Mouse (Mus musculus) intestine, postnatal 0 days (tissue): ENCODE results near the gene 4930453N24Rik. TPM values are rescaled to one million over a fixed set of nuclear protein-coding genes. Genes with fewer than 3 reads are reported as not detected.
A peak's percentile ranks its signal among the peaks of the same experiment; 100 is the strongest.

Source experiments
- ATAC-seq: fragments of 200-750 bp; cut with Nextera tagmentation; 2 replicates; pipeline ENCODE4 v1.8.0; 2017; ENCODE audit warnings: mild to moderate bottlenecking, moderate TSS enrichment, moderate library complexity
- H3K27ac ChIP-seq: fragments of 300-500 bp; sonication (generic); 2 replicates; pipeline ENCODE4 v1.5.1; 2014; ENCODE audit warnings: mild to moderate bottlenecking, low read depth, low read length, moderate library complexity
- H3K27me3 ChIP-seq: fragments of 300-500 bp; sonication (generic); replicated peaks from 2 replicates; pipeline ENCODE4 v1.6.1; 2014; ENCODE audit warnings: low read length, mixed read lengths; ENCODE audit not compliant: control insufficient read depth, insufficient read depth
- H3K36me3 ChIP-seq: fragments of 300-500 bp; sonication (generic); 2 replicates; pipeline ENCODE4 v1.6.1; 2014; ENCODE audit warnings: mild to moderate bottlenecking, moderate library complexity; ENCODE audit not compliant: control insufficient read depth, insufficient read depth
- H3K4me1 ChIP-seq: fragments of 300-500 bp; sonication (generic); replicated peaks from 2 replicates; pipeline ENCODE4 v1.6.1; 2014; ENCODE audit warnings: antibody characterized with exemption, low read length, mixed read lengths; ENCODE audit not compliant: control insufficient read depth, insufficient read depth
- H3K4me2 ChIP-seq: fragments of 300-500 bp; sonication (generic); replicated peaks from 2 replicates; pipeline ENCODE4 v1.6.1; 2014; ENCODE audit warnings: low read depth, mild to moderate bottlenecking, moderate library complexity
- H3K4me3 ChIP-seq: fragments of 300-500 bp; sonication (generic); 2 replicates; pipeline ENCODE4 v1.5.1; 2014; ENCODE audit warnings: low read depth, low read length
- H3K9ac ChIP-seq: fragments of 300-500 bp; sonication (generic); 2 replicates; pipeline ENCODE4 v1.6.1; 2014; ENCODE audit warnings: mild to moderate bottlenecking, low read depth, low read length
- H3K9me3 ChIP-seq: fragments of 300-500 bp; sonication (generic); 2 replicates; pipeline ENCODE4 v1.6.1; 2016; ENCODE audit warnings: mixed run types; ENCODE audit not compliant: control insufficient read depth
- CTCF ChIP-seq: sonication (generic); IDR thresholded peaks from 2 replicates; pipeline ENCODE4 v1.5.1; 2016; ENCODE audit warnings: low read depth, mild to moderate bottlenecking, control low read depth, antibody characterized with exemption, moderate library complexity
- WGBS: fragments of 180-500 bp; shearing (Covaris S2); extraction: QIAGEN DNeasy Blood & Tissue Kit; methylation state at CpG from one replicate; pipeline ENCODE4 v1.1.7; 2014; 5-methylcytosine and 5-hydroxymethylcytosine counted together
- polyA plus RNA-seq: library from polyadenylated mRNA; unstranded; fragments of >200 nt; fragmentation: Nextera tagmentation; extraction: Ambion mirVana; gene quantifications from 2 replicates; pipeline ENCODE4 v1.2.1, GENCODE M21; 2015

Gene 4930453N24Rik
- 13.7 and 15.1 TPM in 2 replicates for polyA plus RNA-seq

DNA sequence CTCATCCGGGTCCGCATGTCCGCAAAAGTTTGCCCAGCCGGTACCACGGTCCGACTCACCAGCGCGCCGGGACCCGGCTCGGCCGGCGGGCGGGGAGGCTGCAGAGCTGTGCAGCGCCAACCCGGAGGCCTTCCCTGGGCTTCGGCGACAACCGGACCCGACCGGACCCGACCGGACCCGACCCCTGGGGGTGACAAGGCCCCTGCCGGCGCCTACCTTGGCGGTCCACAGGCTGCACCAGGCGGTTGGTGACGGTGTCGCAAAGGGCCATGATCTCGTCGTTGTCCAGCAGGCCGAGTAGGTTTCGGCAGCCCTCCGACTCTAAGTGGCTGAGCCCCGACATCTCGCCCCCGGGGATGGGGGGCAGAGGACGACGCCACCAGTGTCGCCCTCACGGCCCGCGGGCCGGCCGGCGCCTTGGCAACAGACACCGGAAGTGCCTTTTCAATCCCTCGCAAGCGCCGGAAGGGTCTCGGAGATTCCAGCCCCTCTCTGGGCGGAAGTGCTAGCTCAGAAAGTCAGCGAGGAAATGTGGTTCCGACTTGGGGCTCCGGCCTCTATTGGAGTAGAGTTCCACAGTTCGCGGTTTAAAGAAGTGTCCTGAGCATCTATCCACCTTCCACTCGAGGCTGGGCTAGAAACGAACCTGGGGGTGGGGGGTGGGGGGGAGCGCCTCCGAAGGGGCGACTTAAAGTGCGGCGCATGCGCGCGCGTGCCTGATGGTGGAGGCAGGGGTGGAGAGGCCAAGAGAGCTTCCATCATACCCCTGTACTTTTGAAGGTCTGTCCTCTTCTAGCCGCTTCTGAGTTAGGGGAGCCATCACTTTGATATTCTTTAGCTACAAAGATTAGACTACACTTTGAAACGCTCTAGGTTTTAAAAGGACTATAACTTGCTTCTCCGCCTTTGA lies at the start of gene 4930453N24Rik:
4930453N24Rik (minus strand) TSS at position 641 of the 910 bp plus-strand sequence.
- no peaks in the 10 kb centered on the region for H3K27me3 ChIP-seq

DNA sequence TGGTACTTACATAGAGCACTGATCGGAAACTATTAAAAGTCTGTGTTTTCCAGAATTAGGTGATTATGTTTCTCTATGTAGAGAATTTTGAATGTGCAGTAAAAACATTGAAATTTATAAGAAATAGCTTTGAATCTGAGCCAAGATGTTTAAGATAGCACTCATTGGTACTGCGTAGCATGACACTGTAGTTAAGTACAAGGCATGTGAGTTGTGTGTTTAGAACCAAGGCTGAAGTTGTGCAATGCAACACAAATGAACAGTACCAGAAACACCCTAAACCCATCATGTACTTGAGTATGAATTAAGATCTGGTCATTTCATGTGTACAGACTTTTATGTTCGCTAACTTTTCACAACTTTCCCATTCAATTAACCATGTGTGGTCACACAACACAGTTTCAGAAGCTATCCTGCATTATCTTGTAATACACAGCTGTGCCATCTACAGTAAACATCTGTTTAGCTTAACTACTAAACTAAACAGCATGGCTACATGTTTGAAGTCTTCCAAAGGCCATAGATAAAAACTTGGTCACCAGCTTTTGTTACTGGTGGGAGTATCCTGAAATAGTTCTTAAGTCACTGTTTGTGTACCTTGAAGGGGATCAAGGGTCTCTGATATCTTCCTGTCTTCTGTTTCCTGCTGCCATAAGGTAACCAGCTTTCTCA lies 46.3 kb upstream of the 4930453N24Rik start:
- ATAC-seq, result no peak
- no peak overlapping the region for H3K9ac ChIP-seq
- H3K4me2 ChIP-seq, result no peak overlapping the region
- H3K27me3 ChIP-seq, result no peaks in the 10 kb centered on the region
- H3K9me3 ChIP-seq, result no peaks in the 10 kb centered on the region
- 93% methylated on average over 3 of the region's 3 CpGs for WGBS
- H3K4me3 ChIP-seq, result no peak overlapping the region
- TF ChIP-seq CTCF, result no peak
- H3K4me1 ChIP-seq, result no peaks in the 10 kb centered on the region
- H3K36me3 ChIP-seq, result peaks cover 4% of the 10 kb centered on the region
- H3K27ac ChIP-seq, result no peak overlapping the region

More for the DNA sequence above, at the start of gene 4930453N24Rik:
- Histone ChIP-seq H3K9me3 (no peaks in the 10 kb centered on the region), H3K9ac (peak within 1 kb of the TSS; percentile 83), H3K27ac (peak within 1 kb of the TSS; percentile 51), H3K4me1 (no peaks in the 10 kb centered on the region), H3K4me2 (peak within 1 kb of the TSS; percentile 68), H3K36me3 (peaks cover 8% of the 10 kb centered on the region; the same call in 1 of the 2 replicates), H3K4me3 (peak within 1 kb of the TSS; percentile 89)
- ATAC-seq, result peak; percentile 95
- 2% methylated on average over 72 of the region's 72 CpGs for WGBS
- peak; percentile 15; the same call in 1 of the 2 replicates for TF ChIP-seq CTCF

DNA sequence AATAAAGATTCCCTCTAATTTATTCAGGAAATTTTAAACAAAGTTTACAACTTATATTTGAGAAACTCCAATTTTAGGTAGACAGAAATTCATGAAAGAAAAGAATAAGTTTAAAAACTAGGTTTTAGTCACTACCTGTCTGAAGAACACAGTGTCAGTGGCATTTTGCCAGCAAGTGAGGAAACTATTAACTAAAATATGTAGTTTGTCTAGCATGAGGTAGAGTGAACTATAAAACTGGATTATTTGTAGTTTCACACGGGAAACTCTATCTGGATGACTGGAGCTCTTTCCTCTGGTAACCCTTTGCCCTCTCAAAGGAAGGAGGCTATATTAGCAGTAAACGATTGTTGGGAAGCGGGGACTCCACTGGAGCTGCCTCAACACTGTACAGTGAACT lies 32.1 kb upstream of the 4930453N24Rik start:
- Histone ChIP-seq H3K9ac (no peak overlapping the region), H3K4me3 (no peak overlapping the region), H3K27me3 (no peaks in the 10 kb centered on the region), H3K27ac (no peak overlapping the region), H3K36me3 (no peaks in the 10 kb centered on the region), H3K9me3 (no peaks in the 10 kb centered on the region), H3K4me2 (no peak overlapping the region), H3K4me1 (no peaks in the 10 kb centered on the region)
- WGBS, result 33% methylated on average over 3 of the region's 3 CpGs
- no peak for ATAC-seq
- TF ChIP-seq CTCF, result no peak

DNA sequence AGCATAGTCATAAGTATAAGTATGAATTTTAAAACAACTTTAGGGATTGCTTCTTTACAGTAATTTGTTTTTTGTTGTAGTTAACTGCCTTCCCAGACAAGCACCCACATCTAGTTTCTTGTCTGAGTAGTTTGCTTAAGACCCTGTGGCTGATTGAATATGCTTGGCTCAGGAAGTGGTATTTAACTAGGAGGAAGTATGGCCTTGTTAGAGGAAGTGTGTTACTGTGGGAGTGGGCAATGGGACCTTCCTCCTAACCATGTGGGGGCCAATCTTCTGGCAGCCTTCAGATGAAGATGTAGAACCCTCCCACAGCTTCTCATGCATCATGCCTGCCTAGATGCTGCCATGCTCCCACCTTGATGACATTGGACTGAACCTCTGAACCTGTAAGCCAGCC lies 30.7 kb upstream of the 4930453N24Rik start:
- H3K36me3 ChIP-seq, result no peaks in the 10 kb centered on the region
- ATAC-seq, result no peak
- no peak for TF ChIP-seq CTCF
- H3K4me3 ChIP-seq, result no peak overlapping the region
- H3K4me2 ChIP-seq, result no peak overlapping the region
- H3K9ac ChIP-seq, result no peak overlapping the region
- H3K27me3 ChIP-seq, result no peaks in the 10 kb centered on the region
- H3K9me3 ChIP-seq, result no peaks in the 10 kb centered on the region
- H3K4me1 ChIP-seq, result no peaks in the 10 kb centered on the region
- H3K27ac ChIP-seq, result no peak overlapping the region

DNA sequence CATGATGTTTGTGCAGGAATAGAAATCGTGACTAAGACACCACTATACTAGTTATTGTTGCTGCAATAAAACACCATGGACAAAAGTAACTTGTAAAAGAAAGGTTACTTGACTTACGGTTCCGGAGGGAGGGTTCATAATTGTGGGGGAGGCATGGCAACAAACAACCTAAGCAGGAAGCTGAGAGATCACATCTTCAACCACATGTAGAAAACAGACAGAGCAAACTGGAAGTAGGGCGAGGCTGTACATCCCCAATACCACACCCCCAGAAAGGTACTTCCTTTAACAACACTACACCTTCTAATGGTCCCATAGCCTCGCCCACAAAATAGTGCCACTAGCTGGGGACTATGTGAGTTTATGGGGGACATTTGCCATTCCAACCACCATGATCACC lies 29.4 kb upstream of the 4930453N24Rik start:
- H3K4me2 ChIP-seq, result no peak overlapping the region
- H3K9ac ChIP-seq, result no peak overlapping the region
- H3K4me3 ChIP-seq, result no peak overlapping the region
- TF ChIP-seq CTCF, result no peak
- no peak for ATAC-seq
- WGBS, result 85% methylated on average over 5 of the region's 5 CpGs
- H3K9me3 ChIP-seq, result no peaks in the 10 kb centered on the region
- H3K36me3 ChIP-seq, result no peaks in the 10 kb centered on the region
- no peaks in the 10 kb centered on the region for H3K4me1 ChIP-seq
- no peaks in the 10 kb centered on the region for H3K27me3 ChIP-seq
- H3K27ac ChIP-seq, result no peak overlapping the region

DNA sequence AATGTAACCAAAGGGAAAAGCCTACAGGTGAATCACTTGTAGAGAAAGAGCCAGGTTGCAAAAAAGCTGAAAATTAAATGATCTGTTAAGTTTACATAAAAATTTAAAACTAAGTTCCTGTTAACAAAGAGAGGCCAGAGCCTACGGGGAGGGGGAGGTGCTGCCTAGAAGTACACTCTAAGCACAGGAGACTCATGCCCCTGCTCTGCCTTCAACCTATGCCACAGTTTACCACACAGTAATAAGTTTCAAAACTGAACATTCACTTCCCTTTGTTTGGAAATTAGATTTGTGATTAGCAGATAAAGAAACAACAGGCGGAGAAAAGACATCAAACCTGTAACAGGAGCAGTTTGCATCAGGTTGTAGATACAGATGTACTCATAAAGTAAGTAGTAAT lies 23.8 kb upstream of the 4930453N24Rik start:
- H3K4me3 ChIP-seq, result no peak overlapping the region
- H3K36me3 ChIP-seq, result peaks cover 4% of the 10 kb centered on the region; the same call in 1 of the 2 replicates
- 83% methylated on average over 2 of the region's 2 CpGs for WGBS
- no peak overlapping the region for H3K9ac ChIP-seq
- H3K27me3 ChIP-seq, result no peaks in the 10 kb centered on the region
- H3K27ac ChIP-seq, result no peak overlapping the region
- H3K9me3 ChIP-seq, result no peaks in the 10 kb centered on the region
- no peak for ATAC-seq
- H3K4me1 ChIP-seq, result no peaks in the 10 kb centered on the region
- H3K4me2 ChIP-seq, result no peak overlapping the region
- no peak for TF ChIP-seq CTCF
